Mouse (Mus musculus) regulatory T cell (primary cell): Measurements from ENCODE around the gene Fbl.
"Not testable (repeated sequence)": the region's sequence is repeated elsewhere in the genome, so short reads cannot be mapped to it uniquely, and the experiment has no call there.

Experiments
- in situ Hi-C: fragments of 300-600 bp; cut with MboI, MseI; formaldehyde crosslinking; loops from one replicate; pipeline ENCODE4 v1.15.1; 2025; ENCODE audit warnings: high pct_unique_total_duplicates

The Fbl gene

DNA sequence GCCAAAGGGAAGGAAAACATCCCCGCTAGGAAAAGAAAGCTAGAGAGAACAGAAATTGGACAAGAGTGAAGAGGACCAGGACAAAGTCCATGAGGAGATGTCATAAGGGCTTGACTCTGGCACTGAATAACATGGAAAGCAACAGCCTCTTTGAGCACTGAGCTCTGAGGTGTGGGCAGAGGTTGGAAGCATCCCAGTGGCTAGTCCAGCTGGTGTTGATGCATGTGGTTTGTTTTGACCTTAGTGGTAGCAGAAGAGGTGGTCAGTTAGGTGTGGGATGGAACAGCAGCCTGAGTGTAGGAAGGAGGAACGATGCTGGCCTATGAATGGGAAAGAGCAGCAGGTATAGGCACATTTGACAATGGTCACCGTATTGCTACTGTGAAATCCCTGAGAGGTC lies 22.0 kb downstream of the Fbl start:
- in situ Hi-C loops: no loop called here

DNA sequence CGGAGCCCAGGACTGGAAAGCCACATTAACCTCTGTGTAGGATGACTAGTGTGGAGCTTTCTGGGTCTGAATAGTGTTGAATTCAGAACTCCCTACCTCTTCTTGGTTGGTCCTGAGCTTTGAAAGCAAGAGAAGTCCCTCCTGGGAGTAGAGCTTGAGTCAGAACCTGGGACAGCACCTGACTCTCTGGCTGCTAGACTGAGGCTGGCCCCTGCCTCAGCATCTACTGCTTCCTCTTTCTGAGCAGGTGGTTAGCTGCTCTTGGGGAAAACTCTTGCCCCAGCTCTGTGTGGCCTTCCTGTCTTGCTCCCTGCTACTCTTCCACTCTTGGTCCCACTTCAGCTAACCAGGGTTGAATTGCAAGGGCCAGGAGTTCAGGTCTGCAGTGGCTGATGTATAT lies 22.4 kb downstream of the Fbl start:
- in situ Hi-C loops: no loop called here

DNA sequence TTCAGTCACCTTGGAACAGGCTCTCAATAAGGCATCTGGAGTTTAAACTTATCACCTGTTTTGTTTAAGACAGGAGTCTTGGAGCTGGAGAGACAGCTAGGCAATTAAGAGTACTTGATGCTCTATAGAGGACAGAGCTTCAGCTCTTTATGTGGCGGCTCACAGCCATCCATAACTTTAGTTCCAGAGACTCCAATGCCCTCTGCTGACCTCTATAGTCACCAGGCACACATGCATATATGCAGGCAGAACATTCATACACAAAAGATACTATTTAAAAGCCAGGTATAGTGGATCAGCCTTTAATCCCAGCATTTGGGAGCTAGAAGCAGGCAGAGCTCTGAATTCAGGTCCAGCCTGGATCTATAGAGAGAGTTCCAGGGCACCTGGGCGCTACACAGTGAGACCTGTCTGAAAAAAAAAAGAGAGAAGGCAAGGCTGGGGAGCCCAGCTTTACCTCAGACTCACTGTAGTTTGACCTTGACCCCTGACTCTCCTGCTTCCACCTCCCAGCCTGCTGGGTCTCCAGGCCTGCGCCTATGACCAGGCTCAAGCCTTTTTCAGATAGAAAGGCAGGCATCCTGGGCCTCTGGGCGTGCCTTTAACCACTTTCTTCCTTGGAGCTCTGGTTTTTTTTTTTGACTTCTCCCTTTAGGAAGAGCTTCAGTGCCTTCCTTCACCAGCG lies 26.0 kb downstream of the Fbl start:
- in situ Hi-C loops: no loop called here

DNA sequence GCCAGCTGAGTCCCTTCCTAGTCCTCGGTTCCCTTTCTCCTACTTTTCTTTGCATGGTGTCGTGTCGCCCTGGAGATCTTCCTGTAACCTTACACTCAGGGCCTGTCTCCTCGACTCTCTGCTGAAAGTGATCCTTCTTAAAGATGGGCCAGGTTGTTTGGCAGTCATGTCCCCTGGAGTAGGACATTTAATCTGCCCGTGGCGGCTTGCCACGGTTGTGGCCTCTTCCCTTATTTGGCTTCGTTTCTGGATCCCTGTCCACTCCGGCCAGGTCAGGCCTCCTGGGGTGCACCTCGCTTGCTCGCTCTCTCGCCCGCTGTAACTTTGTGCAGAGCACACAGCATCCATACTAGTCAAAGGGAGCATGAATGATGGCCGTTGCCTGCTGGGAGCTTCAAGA lies 27.0 kb downstream of the Fbl start:
- in situ Hi-C loops: no loop called here

DNA sequence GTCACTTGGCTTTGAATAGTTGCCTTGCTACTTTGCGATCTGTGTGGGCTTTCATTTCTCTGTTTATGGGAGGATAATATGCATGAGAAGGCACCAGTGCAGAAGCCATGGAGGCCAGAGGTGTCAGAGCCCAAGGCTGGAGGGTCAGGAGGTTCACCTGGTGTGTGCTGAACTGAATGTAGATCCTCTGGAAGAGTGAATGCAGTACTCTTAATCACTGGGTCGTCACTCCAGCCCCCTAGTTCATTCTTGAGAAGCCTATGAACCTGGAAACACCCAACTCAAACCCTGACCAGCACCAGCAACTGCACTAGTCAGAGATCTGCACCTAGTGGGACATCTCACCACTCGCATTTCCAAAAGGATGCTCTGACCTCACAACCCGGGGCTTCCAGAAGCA lies 29.5 kb downstream of the Fbl start:
- in situ Hi-C loops: no loop called here

DNA sequence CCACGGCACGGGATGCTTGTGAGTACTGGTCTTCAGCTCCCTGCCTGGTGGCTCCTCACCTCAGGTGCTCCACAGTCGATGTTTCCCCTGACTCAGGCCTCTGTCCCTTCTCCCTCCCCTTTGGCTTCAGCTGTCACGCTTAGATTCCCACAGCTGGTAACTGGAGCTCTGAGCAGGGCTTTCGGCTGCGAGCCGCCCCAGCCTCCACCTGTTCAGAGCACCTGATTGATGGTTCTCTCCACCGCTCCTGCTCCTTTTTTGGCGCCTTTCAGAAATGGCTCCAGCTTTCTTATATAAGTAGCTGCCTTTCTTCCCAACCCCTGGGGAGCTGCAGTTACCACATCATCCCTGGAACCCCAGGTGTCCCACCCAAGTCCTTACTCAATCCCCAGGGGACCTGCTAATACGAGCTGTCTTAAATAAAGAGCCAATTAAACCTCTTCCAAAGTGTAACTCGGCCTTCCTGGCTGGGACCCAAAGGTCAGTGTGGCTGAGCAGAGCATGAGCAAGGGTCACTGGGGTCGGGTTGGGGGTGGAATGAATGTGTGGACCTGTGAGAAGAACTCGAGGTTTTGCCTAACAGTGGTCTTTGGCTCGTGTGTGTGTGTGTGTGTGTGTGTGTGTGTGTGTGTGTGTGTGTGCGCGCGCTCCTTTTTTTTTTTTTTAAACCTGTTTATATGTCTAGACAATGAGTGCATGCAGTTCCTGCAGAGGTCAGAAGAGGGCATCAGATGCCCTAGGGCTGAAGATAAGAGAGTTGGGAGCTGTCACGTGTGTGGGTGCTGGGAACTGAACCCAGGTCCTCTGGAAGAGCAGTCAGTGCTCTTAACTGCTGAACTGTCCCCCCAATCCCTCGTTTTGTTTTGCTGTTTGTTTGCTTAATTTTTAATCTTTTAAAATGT lies 33.9 kb downstream of the Fbl start:
- in situ Hi-C loops: no loop called here

DNA sequence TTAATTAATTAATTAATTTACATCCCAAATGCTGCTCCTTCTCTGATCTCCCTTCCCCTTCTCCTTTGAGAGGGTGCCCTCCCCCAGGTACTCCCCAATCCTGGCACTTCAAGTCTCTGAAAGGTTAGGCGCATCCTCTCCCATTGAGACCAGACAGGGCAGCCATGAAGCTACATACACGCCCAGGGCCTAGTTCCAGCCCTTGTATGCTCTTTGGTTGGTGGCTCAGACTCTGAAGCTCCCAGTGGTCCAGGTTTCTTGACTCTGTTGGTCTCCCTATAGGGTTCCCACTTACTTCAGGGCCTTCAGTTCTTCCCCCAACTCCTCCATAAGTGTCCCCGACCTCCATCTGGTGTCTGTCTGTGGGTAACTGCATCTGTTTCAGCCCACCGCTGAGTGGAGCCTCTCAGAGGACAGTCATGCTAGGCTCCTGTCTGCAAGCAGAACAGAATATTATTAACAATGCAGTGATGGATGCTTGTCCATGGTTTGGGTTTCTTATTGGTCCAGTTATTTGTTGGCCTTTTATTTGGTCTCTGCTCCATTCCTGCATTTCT lies 36.6 kb downstream of the Fbl start:
- in situ Hi-C loops: loop anchor here (5.0 kb wide), 1 partner anchor 86 kb away; the partner anchor contains the start of gene Selenov

DNA sequence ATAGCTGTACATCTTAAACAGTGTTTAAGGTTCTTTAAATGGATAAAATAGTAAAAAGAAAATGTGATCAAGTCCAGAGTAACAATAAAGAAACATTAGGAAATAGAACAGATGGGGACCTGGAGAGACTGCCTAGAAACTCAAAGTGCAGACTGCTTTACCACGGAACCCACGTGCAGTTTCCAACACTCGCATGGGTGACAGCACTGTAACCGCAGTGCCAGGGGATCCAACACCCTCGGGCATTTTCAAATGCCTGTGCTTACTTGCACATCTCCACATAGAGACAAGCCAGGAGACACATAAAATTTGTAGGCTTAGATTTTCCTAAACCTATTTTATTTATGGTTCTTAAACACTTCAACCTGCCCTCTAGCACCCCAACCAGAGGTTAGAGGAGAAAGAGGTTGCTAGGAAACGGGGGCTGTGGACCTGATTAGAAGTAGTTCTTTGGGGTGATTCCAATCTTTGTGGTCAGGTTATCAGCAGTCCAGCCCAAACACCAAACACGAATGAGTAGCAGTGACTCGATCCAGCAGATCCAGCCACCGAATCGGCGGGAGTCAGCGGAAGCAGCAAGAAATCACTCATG lies 39.0 kb downstream of the Fbl start:
- in situ Hi-C loops: loop anchor here (5.0 kb wide), 1 partner anchor 84 kb away; the partner anchor contains the start of gene Selenov

DNA sequence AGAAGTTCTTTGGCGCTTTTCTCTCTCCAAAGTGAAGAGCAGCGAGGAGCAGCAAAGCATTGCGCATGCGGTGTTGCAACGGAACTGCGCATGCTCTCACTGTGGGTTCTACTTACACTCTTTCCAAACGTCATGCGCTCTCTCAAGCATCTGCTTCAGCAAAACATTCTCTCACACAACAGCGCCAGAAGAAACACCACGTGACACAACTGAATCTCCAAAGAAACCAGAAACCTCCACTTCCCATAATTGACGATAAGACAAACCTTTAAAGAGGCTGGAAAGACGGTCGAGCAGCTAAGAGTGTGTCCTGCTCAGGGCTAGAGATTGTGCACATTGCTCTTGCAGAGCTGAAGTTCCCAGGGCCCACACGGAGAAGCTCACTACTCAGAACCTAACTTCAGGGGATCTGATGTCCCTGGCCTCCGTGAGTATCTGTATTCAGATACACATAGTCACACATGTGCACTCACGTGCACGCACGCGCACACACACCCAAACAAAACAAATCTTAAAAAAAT lies 39.5 kb downstream of the Fbl start:
- in situ Hi-C loops: loop anchor here (5.0 kb wide), 1 partner anchor 83 kb away; the partner anchor contains the start of gene Selenov

DNA sequence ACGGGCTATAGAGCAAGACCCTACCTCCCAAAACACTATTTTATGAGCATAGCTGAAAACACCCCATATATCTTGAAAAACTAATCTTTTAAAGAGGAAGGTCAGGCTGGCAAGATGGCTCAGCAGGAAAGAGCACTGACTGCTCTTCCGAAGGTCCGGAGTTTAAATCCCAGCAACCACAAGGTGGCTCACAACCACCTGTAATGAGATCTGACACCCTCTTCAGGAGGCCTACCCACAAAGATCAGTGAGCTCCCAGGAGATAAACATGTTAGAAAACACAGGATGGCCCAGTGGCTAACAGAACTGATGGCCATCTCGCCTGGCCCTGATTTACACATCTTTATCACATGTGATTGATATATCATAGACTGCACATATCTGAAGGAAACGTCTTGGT lies 41.2 kb downstream of the Fbl start:
- in situ Hi-C loops: no loop called here

DNA sequence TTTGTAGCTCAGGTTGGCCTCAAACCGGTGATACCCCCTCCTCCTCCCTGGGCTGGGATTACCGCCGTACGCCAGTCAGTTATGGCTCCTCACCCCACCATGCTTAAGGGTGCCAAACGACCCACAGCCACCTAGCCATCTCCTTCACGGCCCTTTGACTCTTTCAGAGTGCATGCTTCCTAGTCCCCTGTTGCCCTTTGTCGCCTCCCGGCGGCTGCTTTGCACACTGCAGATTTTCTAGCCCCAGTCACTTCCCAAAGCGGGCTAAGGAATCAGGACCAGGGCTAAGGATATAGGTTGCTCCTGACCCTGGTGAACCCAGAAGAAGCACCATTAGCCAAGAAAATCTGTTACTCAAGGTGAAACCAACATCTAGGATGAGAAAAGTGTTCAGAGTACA lies 44.6 kb downstream of the Fbl start:
- in situ Hi-C loops: no loop called here

DNA sequence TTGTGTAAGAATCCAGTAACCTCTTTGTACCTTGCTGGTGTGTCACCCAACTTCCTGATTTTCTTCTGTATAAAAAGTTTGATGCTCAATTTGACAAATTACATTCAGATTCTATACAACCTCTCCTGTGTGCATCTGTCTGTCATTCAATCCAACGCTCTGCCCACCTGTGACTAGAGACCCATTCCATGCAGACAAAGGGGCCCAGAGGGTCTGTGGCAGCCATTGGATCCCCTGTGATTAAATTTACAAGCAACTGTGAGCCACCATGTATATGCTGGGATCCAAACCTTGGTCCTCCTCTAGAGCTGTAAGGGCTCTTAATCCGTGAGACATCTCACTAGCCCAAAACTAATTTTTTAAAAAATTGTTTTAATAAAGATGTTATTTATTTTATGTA lies 46.4 kb downstream of the Fbl start:
- in situ Hi-C loops: not testable (repeated sequence)

DNA sequence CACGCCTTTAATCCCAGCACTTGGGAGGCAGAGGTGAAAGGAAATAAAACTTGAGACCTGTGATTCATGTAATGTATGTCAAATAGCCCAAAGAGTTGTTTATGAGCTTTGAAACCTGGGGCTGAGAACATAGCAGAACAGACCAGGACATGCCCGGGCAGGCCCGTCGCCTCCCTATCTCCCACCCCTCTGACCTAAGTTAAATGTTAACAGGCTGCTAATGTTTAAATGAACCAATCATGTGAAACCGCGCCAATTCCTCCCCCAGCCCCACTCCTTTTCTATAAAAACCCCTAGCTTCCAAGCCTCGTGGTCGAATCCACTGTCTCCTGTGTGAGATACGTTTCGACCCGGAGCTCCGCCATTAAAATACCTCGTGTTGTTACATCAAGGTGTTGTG lies 48.3 kb downstream of the Fbl start:
- in situ Hi-C loops: not testable (repeated sequence)

DNA sequence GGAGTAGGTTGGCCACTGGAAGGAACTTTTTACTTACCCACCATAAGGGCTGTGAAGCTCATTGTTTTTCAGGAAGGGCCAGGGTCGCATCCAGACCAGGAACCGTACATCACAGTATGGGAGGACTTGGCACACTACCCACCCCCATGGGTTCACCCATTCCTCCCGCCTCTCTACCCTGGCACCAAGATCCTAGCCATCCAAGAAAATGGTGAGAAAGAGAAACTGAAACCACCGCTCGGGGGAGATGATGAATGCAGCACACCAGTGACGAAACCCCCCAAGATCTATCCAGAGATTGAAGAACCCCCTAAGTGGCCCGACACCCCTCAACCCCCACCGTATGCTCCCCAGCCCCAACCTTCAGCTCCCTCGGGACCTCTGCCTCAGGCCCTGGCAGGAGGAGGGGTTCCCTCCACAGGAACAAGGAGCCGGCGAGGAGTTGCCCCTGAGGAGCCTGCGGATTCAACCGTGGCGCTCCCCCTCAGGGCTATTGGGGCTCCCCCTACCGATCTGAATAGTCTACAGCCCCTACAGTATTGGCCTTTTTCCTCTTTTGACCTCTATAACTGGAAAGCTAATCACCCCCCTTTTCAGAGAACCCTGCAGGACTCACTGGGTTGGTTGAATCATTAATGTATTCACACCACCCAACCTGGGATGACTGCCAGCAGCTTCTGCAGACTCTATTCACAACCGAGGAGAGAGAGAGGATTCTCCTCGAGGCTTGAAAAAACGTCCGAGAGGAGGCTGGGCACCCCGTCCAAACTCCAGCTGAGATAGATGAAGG lies 49.6 kb downstream of the Fbl start:
- in situ Hi-C loops: not testable (repeated sequence)

DNA sequence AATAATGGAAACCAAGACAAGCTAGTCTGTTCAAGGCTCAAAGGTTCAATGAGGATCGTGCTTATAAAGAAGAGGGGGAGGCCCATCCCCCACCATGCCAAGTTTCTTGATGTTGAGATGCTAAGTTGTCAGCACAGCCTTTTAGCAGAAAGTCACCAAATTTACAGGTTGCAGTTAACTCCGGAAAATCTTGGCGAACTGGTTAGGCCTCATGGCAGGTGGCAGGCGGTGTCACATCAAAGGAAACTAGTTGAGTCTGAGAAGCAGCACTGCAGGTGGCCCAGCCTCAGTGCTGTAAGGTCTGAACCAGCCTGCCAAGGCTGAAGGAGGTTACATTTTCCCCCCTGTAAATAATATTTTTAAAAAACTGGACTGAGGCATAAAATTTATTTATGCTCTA lies 57.3 kb downstream of the Fbl start:
- in situ Hi-C loops: not testable (repeated sequence)

DNA sequence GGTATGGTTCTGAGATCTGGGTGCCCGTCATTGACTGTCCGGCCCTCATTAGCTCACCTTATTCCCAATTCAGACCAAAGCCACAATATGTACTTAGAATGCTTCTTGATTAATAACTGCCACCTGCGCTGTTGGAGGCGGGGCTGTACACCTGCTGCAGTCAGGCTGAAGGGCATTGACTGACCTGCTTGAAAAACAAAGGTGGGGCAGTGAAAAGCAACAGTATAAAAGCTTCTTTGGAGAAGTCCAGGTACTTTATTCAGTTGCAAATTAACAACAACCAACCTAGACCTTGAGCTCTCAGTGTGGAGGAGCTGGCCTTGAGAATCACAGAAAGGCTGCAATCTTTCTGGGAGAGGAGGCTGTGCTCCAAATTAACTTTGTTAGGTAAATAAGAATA lies 57.9 kb downstream of the Fbl start:
- in situ Hi-C loops: not testable (repeated sequence)
